In the genomic region with DNA sequence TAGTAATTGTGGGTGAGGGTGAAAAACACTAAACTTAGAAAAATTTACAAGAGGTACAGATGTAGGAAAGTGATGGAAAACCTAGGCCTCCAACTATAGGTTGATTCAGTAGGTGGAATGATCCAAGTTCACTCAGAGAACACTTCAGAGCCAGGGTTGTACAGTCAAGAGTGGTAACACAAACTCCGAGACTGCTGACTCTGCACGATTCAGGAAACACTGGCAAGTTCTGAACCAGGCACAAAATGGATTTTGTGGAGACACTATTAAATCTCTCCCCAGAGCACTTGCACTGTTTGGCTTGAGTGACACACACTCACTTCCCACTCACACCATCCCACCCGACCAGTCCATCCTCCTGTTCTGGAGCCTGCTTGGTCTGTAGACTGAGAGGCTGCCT, we compare ENCODE assay signal across 18 mouse cellular contexts.
"Had no signal": no experiment of that assay in that cellular context is flagged by ENCODE, and none has a peak within 500 bp of the region (broad histone marks: within the 10 kb centered on the region; RNA-seq: fewer than 3 reads in every experiment).

No protein-coding gene starts in this region.

- H3K4me3 ChIP-seq: midbrain, embryonic 10.5 days; midbrain, embryonic 12.5 days; myocyte; neural tube, embryonic 13.5 days; neural tube, embryonic 15.5 days had no signal

- H3K4me1 ChIP-seq: midbrain, embryonic 10.5 days had no signal

- H3K4me2 ChIP-seq: lung, embryonic 14.5 days; midbrain, embryonic 12.5 days; neural tube, embryonic 13.5 days; neural tube, embryonic 15.5 days had no signal

- H3K9ac ChIP-seq: lung, embryonic 14.5 days; midbrain, embryonic 12.5 days; neural tube, embryonic 13.5 days; neural tube, embryonic 15.5 days had no signal

- ATAC-seq: midbrain, embryonic 16.5 days had no signal

- H3K27ac ChIP-seq: midbrain, embryonic 10.5 days; midbrain, embryonic 12.5 days; neural tube, embryonic 13.5 days; neural tube, embryonic 15.5 days had no signal

- H3K27me3 ChIP-seq: neural tube, embryonic 13.5 days; neural tube, embryonic 15.5 days had no signal

- DNase-seq: lung, embryonic 14.5 days; lung, postnatal 10 days; lung, postnatal 4 days; midbrain, embryonic 14.5 days; retina, postnatal 1 day; right cerebral cortex, adult 18-20 months; right cerebral cortex, postnatal 25 days; right cerebral cortex, postnatal 4 days; spleen, adult 18-20 months; thymus, adult 18-20 months; thymus, postnatal 14 days; thymus, postnatal 36 days had no signal

- H3K36me3 ChIP-seq: midbrain, embryonic 10.5 days; midbrain, embryonic 12.5 days; neural tube, embryonic 13.5 days; neural tube, embryonic 15.5 days had no signal

- H3K9me3 ChIP-seq: midbrain, embryonic 10.5 days; midbrain, embryonic 12.5 days; neural tube, embryonic 13.5 days; neural tube, embryonic 15.5 days had no signal
